In the genomic region with DNA sequence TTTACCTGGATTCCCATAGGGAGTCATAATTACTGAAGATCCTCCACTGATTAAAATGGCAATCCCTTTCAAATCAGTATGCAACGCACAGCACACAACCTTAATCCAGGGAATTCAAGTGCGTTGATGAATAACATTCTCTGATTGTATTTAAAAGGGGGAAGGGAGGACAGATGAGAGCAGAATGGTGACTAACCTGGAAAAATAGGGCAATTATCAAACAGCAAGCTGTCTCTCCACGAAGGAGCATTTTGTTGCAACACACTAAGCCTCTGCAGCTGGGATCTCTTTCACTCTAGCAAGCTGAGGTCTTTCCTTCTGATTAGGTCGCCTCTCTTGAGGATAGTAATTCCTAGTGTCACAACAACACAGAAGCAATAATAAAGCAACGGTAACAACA, we compare ENCODE assay signal across 17 mouse cellular contexts.
DNase-seq lines count a peak whose midpoint lies in the region; ATAC-seq and TF ChIP-seq lines count a peak whose summit lies in the region.
"Had no signal": no experiment of that assay in that cellular context is flagged by ENCODE, and none has a peak within 500 bp of the region (broad histone marks: within the 10 kb centered on the region; RNA-seq: fewer than 3 reads in every experiment).

No protein-coding gene starts in this region.

- H3K27me3 ChIP-seq in liver, adult 2 months (ENCODE audit: control insufficient read depth, insufficient read depth, low read length): no peaks in the 10 kb centered on the region
- H3K27me3 ChIP-seq in liver, postnatal 0 days (ENCODE audit: insufficient read depth, low read length): no peaks in the 10 kb centered on the region
- H3K27me3 ChIP-seq in forebrain, postnatal 0 days (ENCODE audit: insufficient read depth, low read length): no peaks in the 10 kb centered on the region
- H3K27me3 ChIP-seq in midbrain, embryonic 12.5 days: no peaks in the 10 kb centered on the region
- H3K27me3 ChIP-seq: liver, embryonic 13.5 days had no signal

- no peak overlapping the region for H3K4me3 ChIP-seq in liver, adult 2 months (ENCODE audit: insufficient read depth, low read depth, low read length)
- no peak overlapping the region for H3K4me3 ChIP-seq in liver, postnatal 0 days (ENCODE audit: low read depth, low read length)
- H3K4me3 ChIP-seq in forebrain, postnatal 0 days (ENCODE audit: low read depth, low read length): no peak overlapping the region
- no peak overlapping the region for H3K4me3 ChIP-seq in midbrain, embryonic 12.5 days
- H3K4me3 ChIP-seq: limb, embryonic 10.5 days; liver, embryonic 13.5 days had no signal

- H3K9ac ChIP-seq in liver, adult 2 months (ENCODE audit: low read depth, low read length): no peak overlapping the region
- no peak overlapping the region for H3K9ac ChIP-seq in liver, postnatal 0 days (replicated peaks)
- 0 out of 2 replicates have a peak overlapping the region, but pooled peaks have one; percentile 2 for H3K9ac ChIP-seq in forebrain, postnatal 0 days
- H3K9ac ChIP-seq in midbrain, embryonic 12.5 days (replicated peaks): no peak overlapping the region
- H3K9ac ChIP-seq: liver, embryonic 13.5 days had no signal

- no peaks in the 10 kb centered on the region for H3K36me3 ChIP-seq in liver, adult 2 months (ENCODE audit: control insufficient read depth, insufficient read depth, low read length)
- H3K36me3 ChIP-seq in liver, postnatal 0 days (replicated peaks; ENCODE audit: insufficient read depth, low read length): no peaks in the 10 kb centered on the region
- H3K36me3 ChIP-seq in forebrain, postnatal 0 days (ENCODE audit: insufficient read depth): no peaks in the 10 kb centered on the region
- H3K36me3 ChIP-seq in midbrain, embryonic 12.5 days: no peaks in the 10 kb centered on the region
- H3K36me3 ChIP-seq: limb, embryonic 10.5 days; liver, embryonic 13.5 days had no signal

- H3K27ac ChIP-seq in liver, adult 2 months (replicated peaks; ENCODE audit: insufficient read depth, low read depth, low read length): no peak overlapping the region
- no peak overlapping the region for H3K27ac ChIP-seq in liver, postnatal 0 days (ENCODE audit: low read depth)
- no peak overlapping the region for H3K27ac ChIP-seq in forebrain, postnatal 0 days (ENCODE audit: low read depth, low read length)
- H3K27ac ChIP-seq in midbrain, embryonic 12.5 days (replicated peaks): no peak overlapping the region
- H3K27ac ChIP-seq: limb, embryonic 10.5 days; liver, embryonic 13.5 days had no signal

- no peak overlapping the region for H3K4me2 ChIP-seq in liver, postnatal 0 days (ENCODE audit: low read depth, low read length)
- no peak overlapping the region for H3K4me2 ChIP-seq in forebrain, postnatal 0 days (ENCODE audit: low read depth)
- no peak overlapping the region for H3K4me2 ChIP-seq in midbrain, embryonic 12.5 days (replicated peaks)
- H3K4me2 ChIP-seq: liver, embryonic 13.5 days had no signal

- TF ChIP-seq CTCF in liver, adult 2 months (IDR thresholded peaks at IDR 0.05; ENCODE audit: low read depth, low read length): no peak
- TF ChIP-seq CTCF in liver, postnatal 0 days (IDR thresholded peaks at IDR 0.05; ENCODE audit: low read depth): no peak
- no peak for TF ChIP-seq CTCF in forebrain, postnatal 0 days (IDR thresholded peaks at IDR 0.05; ENCODE audit: low read depth)

- TF ChIP-seq POLR2A in liver, adult 2 months (IDR thresholded peaks at IDR 0.05; ENCODE audit: extremely low read depth, insufficient read depth, low read length): no peak

- TF ChIP-seq EP300 in liver, postnatal 0 days (IDR thresholded peaks at IDR 0.05; ENCODE audit: low read depth): no peak

- ATAC-seq in liver, postnatal 0 days: no peak
- peak; percentile 29; the same call in 1 of the 2 replicates for ATAC-seq in forebrain, postnatal 0 days
- ATAC-seq in midbrain, embryonic 12.5 days (ENCODE audit: low FRiP score, low read depth): peak; percentile 64
- no peak for ATAC-seq in CD4-positive, CD25-positive, alpha-beta regulatory T cell, adult 4 months

- H3K9me3 ChIP-seq in liver, postnatal 0 days (ENCODE audit: low read length): no peaks in the 10 kb centered on the region
- no peaks in the 10 kb centered on the region for H3K9me3 ChIP-seq in forebrain, postnatal 0 days (ENCODE audit: low read length)
- no peaks in the 10 kb centered on the region for H3K9me3 ChIP-seq in midbrain, embryonic 12.5 days
- H3K9me3 ChIP-seq: limb, embryonic 10.5 days; liver, embryonic 13.5 days had no signal

- no peaks in the 10 kb centered on the region; the same call in 1 of the 2 replicates for H3K4me1 ChIP-seq in liver, adult 2 months (ENCODE audit: control insufficient read depth, insufficient read depth, low read length)
- H3K4me1 ChIP-seq in liver, postnatal 0 days (ENCODE audit: insufficient read depth): no peaks in the 10 kb centered on the region
- no peaks in the 10 kb centered on the region for H3K4me1 ChIP-seq in forebrain, postnatal 0 days (ENCODE audit: insufficient read depth)
- peaks cover 6% of the 10 kb centered on the region; the same call in 1 of the 2 replicates for H3K4me1 ChIP-seq in midbrain, embryonic 12.5 days
- H3K4me1 ChIP-seq: limb, embryonic 10.5 days; liver, embryonic 13.5 days had no signal

- DNase-seq in liver, adult 2 months (ENCODE audit: extremely low read depth, low read depth, low spot score): peak; percentile 63
- no peak for DNase-seq in liver, postnatal 0 days
- no peak for DNase-seq in forebrain, postnatal 0 days
- DNase-seq in retina, embryonic 14.5 days (ENCODE audit: low spot score): peak; percentile 13
- DNase-seq in kidney, adult 18-20 months: no peak
- DNase-seq: adrenal gland, postnatal 14 days; cerebellum, adult 9-11 months; heart, adult 11 months; kidney, adult 2 months; kidney, postnatal 25 days; layer of hippocampus, postnatal 36 days; liver, embryonic 13.5 days; lung, postnatal 10 days; thymus, adult 18-20 months had no signal

- no peaks in the 10 kb centered on the region for H3K79me2 ChIP-seq in liver, adult 2 months (ENCODE audit: control insufficient read depth, insufficient read depth, low read length)

- 65% methylated on average over 5 of the region's 5 CpGs for WGBS in liver, adult 2 months
- WGBS in liver, postnatal 0 days (ENCODE audit: insufficient replicate concordance): 57% methylated on average over 5 of the region's 5 CpGs
- WGBS in forebrain, postnatal 0 days: 10% methylated on average over 5 of the region's 5 CpGs
- 22% methylated on average over 5 of the region's 5 CpGs for WGBS in midbrain, embryonic 12.5 days

Comparison
In these comparisons a context has a peak if more than half of its experiments do, and no peak if none do; other contexts are left out.
1. DNase-seq: peak in liver, adult 2 months (single experiment) and retina, embryonic 14.5 days (single experiment); none in liver, postnatal 0 days (single experiment), forebrain, postnatal 0 days (single experiment) and kidney, adult 18-20 months (single experiment).
2. ATAC-seq: peak in forebrain, postnatal 0 days (single experiment) and midbrain, embryonic 12.5 days (single experiment); none in liver, postnatal 0 days (single experiment) and CD4-positive, CD25-positive, alpha-beta regulatory T cell, adult 4 months (single experiment).